Mouse (Mus musculus): ENCODE results near the gene Hist1h2bf.
"Not testable (repeated sequence)": the region's sequence is repeated elsewhere in the genome, so short reads cannot be mapped to it uniquely, and the experiment has no call there.

Gene Hist1h2bf

DNA sequence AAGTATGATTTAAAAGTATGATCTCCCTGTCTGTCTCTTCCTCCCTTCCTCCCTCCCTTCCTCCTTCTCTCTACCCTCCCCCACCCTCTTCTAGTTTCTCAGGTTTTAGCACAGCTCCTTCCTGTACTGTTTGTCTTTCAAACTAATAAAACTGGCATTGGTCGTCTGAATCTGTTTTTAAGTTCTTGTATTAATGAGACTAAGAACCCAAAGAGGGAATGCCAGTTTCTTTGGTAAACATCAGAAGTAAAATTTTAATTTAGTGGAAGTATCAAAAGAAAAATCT is 12.9 kb upstream of the Hist1h2bf start:
- DNase-seq (ENCODE audit: low spot score in 2 of 2) = no peak

DNA sequence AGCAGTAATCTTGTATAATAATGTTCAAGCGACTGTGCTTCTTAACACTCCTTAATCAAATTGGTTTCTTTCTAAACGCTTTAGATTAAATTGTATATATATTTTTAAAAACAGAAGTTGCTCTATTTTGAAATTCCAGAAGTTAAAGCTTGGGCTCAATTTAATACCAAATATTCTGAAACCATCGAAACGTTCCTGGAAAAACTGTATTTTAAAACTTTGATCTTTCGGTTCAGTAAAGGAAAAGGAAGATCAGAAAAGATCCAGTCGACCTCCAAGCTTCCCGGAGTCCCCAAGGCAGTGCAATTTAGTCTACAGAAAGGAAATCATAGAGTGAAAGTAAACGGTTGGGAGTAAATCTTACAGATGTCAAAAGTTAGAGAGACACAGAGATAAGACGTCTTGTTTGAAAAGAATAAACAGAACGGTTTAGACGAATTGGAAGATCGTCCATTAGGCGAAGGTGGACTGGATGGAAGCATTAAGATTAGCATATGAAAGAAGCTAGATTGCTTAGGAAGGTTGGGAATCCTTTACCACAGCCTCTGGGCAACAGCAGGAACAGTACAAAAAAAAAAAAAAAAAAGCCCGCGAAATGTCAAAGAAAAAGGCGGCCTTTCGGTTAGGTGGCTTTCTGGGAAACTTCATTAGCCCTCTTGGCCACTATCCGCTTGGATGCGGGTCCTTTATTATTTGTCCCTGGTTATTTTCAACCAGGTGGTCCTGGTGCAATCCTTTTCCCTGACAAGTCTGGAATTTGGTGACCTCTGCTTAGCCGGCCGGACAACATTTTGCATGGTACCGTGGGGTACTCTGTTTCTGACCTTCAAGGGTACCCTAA is 12.3 kb upstream of the Hist1h2bf start:
- no peak for DNase-seq (ENCODE audit: low spot score in 2 of 2)

DNA sequence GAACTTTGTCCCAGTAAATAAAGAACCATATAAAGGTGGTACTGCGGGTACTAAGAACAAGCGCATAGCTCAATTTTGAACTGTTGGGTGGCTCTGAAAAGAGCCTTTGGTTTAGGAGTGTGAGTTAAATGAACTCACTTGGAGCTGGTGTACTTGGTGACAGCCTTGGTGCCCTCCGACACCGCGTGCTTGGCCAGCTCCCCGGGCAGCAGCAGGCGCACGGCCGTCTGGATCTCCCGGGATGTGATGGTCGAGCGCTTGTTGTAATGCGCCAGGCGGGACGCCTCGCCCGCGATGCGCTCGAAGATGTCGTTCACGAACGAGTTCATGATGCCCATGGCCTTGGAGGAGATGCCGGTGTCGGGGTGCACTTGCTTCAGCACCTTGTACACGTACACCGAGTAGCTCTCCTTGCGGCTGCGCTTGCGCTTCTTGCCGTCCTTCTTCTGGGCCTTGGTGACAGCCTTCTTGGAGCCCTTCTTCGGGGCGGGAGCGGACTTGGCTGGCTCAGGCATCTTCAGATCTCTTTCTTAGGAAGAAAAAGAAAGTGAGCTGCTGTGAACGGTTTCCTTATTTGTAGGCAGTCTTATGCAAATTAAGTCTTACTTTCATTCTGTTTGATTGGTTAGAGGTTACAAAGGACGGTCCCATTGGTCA is 11.6 kb upstream of the Hist1h2bf start:
- DNase-seq (ENCODE audit: low spot score in 2 of 2) = peak; percentile 80 to 84

DNA sequence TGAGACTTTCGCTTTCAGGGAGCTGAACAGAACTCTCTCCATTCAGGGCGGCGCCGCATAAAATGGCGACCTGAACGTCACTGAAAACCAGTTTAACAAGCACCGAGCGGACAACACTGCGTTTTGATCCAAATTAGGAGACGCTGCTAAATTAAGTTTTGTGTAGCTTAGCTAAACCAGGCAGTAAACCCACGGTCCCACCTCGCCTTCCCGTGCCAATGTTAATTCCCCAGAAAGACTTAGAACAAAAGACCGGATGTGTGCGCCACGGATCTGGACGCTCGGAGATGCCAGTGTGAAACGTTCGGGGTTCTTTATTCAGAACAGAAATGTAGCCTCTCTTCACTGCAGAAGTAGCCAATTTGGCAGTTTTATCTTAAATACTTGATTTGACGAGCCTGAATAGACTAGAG is 11.0 kb upstream of the Hist1h2bf start:
- DNase-seq (ENCODE audit: low spot score in 2 of 2) = peak; percentile 76 to 77

DNA sequence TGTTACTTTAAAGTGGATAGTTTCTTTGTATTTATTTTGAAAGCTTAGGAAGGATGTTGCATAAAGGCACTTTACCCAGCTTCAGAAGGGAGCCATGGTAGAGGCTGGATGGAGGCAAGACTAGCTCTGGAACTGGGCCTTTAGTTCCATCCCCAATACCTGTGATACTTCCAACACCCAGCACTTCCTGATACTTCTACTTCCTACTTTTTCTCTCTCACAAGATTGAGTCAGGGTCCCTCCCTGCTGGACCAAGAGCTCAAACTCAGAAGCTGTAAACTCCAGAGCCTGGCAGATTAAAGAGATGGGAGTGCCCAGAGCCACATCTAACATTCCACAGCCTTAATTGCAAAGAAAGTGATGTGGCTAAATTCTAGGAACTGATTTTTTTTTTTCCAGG is 10.3 kb upstream of the Hist1h2bf start:
- DNase-seq (ENCODE audit: low spot score in 2 of 2) = no peak

DNA sequence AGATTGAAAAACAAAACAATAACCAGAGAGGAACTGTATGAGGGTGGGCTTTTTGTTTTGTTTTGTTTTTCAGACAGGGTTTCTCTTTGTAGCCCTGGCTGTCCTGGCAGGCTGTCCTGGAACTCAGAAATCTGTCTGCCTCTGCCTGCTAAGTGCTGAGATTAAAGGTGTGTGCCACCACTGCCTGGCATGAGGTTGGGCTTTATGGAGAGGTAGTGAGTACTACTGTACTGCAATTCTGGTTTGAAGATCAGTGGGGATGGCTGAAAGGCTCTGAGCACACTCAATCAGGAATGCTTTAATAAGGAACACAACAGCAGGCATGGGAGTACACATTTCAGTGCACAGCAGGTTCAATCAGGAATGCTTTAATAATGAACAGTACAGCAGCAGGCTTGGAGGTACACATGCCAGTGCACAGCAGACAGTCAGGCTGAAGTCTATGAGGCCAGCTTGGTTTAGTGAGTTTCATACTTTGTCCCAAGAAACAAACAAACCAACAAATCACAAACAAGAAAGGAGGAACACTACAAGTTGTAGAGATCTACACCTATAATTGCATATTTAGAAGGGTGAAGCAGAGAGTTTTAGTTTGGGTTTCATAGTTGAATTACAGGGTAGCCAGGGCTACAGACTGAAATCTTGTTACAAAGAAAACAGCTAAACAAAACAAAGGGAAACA is 9.5 kb upstream of the Hist1h2bf start:
- no peak for DNase-seq (ENCODE audit: low spot score in 2 of 2)

DNA sequence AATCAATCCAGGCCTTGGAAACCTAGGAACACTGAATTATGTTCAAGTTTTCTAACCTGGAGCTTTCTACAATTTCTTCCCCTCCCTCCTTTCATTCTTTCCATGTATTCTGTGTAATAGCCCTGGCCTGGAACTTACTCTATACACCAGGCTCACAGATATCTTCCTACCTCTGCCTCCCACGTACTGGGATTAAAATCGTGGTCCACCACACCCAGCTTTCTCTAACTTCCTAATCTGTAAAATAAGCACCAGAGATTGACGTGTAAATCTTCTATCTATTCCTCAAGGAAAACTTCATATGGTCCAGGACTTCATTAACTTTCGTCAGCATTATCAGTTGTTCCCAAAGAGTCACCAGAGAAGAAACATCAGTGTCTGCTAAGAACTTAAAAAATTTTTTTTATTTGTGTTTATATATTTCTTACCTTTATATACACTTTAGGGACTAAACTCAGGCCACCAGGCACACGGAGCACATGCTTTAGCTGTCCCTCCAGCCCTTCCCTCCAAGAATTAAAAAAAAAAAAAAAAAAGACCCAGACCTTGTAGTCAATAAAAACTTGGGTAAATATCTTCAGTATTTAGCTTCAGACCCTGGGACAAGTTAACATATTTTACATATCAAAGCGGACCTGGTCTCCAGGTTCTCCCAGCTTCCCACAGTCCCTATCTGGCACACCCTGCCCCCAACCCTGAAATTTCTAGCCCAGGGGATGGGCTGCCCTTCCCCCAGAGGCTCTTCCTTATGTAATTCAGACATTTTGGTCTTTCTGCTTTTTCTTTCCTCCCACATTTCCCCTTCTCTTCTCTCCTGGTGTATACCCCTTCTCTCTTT is 8.4 kb upstream of the Hist1h2bf start:
- no peak for DNase-seq (ENCODE audit: low spot score in 2 of 2)

DNA sequence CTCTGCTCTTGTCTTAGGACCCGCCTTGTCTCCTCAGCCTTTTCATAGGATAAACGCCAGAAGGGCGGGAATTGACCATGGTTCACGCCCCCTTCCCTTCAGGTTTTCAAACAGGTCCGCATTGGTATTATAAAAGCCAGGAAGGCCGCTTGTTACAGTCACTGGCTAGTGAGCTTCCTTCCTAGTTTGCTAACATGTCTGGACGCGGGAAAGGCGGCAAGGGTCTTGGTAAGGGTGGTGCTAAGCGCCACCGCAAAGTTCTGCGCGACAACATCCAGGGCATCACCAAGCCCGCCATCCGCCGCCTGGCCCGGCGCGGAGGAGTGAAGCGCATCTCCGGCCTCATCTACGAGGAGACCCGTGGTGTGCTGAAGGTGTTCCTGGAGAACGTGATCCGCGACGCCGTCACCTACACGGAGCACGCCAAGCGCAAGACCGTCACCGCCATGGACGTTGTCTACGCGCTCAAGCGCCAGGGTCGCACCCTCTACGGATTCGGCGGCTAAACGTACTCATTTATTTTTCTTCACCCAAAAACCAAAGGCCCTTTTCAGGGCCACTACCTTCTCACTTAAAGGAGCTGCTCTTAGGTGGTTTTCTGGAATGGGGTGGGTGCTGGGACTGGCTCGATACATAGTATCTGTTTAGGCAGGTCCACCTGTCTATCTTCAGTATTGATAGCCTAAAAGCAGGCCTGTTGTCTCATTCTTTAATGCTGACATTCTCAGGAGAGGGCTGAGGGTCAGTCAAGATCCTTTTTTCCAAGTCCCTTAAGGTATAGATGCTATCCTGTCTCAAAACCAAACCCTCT is 7.6 kb upstream of the Hist1h2bf start, which contains the start of gene Hist1h4d:
Gene Hist1h4d, plus strand, starts transcription at position 191 of the 811 bp plus-strand sequence.
- peak; percentile 98 to 99 for DNase-seq (ENCODE audit: low spot score in 2 of 2)

DNA sequence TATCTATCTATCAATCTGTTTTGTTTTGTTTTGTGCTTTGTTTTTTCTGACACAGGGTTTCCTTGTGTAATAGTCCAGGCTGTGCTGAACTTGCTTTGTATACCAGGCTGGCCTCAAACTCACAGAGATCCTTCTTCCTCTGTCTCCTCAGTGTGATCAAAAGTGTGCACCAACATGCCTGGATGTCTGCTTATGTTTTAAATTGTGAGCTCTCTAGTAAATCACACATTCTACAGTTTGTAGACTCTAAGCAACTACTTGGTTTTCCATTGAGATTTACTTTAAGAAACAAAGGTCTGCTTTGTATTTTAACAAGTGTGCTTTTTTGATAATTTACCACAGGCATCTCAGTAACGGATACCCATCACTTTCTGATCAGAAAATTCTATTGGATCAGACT is 3.8 kb upstream of the Hist1h2bf start:
- no peak for DNase-seq (ENCODE audit: low spot score in 2 of 2)

DNA sequence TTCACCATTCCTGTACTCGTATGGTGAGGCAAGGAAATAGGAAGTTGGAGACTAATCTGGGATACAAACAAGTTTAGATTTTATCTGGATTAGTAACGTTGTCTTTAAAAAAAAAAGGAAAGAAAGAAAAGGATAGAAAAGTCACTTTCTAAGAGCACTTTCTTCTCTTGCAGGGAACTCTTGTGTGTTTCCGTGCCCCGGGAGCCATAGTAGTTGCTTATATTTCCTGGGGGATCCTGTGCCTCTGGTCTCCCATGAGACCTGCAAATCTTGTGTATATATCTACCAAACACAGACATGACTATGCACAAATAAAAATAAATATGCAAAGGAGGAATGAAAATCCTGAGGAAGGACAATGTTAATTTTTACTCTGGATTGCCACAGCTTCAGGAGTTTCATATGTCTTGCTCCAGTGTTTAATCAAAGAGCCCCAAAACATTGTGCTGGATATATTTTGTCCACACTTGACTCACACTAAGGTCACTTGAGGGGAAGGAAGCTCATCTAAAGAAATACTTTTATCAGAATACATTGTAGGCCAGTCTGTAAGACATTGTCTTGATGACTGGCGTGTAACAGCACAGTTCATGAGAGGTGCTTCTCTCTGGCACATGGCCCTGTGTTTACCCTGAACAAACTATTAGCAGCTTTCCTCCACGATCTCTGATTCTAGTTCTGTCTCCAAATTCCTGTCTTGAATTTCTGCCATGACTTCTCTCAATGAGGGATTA is 3.1 kb upstream of the Hist1h2bf start:
- DNase-seq (ENCODE audit: low spot score in 2 of 2) = no peak

DNA sequence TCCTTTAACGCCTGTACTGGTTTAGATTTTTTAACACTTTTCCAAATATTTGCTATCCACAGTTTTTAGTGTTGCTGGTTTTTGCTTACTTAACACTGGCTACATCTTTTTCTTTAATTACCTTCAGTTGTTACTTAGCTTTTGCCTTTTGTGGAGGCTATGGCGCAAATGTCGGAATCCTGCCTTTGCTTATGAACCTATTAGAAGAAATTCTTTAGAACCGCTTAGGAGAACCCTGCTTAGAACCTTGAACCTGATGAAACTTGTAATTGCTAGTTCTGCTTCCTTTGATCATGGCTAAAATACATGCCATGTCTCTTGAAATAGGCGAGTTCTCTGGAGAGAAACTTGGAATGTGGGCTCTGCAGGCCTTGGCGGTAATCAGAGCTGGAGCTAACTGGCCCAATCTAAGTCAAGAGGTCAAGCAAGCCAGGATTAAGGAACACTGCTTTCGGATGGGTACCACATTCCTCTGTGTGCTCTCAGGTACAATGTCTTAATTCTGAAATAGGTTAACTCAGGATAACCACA is 2.4 kb upstream of the Hist1h2bf start:
- no peak for DNase-seq (ENCODE audit: low spot score in 2 of 2)

DNA sequence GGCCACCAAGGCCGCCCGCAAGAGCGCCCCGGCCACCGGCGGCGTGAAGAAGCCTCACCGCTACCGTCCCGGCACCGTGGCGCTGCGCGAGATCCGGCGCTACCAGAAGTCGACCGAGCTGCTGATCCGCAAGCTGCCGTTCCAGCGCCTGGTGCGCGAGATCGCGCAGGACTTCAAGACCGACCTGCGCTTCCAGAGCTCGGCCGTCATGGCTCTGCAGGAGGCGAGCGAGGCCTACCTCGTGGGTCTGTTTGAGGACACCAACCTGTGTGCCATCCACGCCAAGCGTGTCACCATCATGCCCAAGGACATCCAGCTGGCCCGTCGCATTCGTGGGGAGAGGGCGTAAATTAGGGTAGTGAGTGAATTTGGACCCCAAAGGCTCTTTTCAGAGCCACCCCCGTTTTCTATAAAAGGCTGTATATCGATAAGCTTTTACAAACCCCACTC is 1.9 kb upstream of the Hist1h2bf start:
- not testable (repeated sequence) for DNase-seq (ENCODE audit: low spot score in 2 of 2)

DNA sequence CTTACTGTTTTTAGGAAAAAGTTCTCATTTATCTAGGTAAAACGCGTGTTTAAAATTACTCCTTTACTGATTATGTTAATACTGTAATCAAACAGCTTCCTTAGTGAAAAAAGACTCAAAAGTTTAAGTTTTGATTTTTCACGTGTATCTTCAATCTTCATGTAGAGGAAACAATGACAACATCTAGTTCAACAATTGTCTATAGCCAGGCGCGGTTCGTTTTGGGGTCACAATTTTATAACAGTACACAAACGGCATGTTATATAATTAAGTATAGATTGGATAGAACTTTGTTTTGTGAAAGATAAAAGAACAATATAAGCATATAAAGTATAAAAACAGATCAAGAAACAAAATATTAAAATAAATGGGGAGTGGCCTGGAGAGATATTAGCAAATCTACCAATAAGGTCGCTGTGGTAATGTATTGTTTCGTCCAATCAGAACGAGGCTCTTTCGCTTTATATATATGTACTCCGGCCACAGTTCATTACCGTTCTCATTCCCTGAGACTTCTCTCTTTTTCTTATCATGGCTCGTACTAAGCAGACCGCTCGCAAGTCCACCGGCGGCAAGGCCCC is 1.4 kb upstream of the Hist1h2bf start, which contains the start of gene Hist1h3d:
Gene Hist1h3d, plus strand, starts transcription at position 493 of the 581 bp plus-strand sequence.
- DNase-seq (ENCODE audit: low spot score in 2 of 2) = peak; percentile 38 to 80

DNA sequence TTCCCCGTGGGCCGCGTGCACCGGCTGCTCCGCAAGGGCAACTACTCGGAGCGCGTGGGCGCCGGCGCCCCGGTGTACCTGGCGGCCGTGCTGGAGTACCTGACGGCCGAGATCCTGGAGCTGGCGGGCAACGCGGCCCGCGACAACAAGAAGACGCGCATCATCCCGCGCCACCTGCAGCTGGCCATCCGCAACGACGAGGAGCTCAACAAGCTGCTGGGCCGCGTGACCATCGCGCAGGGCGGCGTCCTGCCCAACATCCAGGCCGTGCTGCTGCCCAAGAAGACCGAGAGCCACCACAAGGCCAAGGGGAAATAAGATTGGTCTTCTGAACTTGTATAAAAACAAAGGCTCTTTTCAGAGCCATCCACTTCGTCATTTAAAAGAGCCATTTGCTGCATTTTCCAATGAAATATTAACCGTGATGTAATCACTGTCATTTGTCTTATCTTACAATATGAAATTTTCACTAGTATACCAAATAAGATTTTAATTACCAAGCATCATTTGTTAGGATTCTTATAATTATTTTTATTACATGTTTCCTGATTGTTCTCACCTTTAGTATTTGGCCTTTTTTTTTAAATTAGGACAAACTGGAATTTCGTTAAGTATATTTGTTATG is 662 bp upstream of the Hist1h2bf start:
- not testable (repeated sequence) for DNase-seq (ENCODE audit: low spot score in 2 of 2)

DNA sequence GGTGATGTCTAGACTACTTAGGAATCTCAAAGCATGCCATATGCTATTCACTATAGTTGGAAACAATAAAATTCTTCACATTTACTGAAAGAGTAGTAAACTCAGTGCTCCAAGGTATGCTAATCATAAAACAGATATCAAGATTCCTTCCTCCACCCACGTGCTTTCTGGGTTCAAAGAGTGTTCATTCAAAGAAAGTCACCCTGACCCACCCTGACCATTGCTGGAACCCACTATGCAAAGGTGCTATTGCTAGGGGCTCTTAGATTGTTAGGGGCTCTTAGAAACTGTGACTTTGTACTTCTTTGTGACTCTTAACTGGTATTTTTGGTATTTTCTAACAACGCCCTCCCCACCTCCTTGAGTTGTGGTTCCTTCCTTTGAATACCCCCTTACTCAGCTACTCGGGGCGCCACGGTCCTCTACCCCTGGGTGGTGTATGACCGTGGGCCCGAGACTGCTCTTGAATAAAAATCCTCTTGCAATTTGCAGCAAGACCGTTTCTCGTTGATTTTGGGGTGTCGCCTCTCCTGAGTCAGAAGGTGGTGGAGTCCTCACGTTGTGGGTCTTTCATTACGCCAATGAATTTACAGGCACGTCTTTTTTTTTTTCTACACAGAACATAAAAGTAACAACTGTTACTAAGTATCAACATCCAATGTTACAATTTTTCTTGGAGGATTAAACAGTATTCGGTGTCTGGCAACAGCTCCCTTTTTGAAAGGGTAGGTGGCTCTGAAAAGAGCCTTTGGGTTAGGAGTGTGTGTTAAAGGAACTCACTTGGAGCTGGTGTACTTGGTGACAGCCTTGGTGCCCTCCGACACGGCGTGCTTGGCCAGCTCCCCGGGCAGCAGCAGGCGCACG is 730 bp downstream of the Hist1h2bf start:
- not testable (repeated sequence) for DNase-seq (ENCODE audit: low spot score in 2 of 2)

DNA sequence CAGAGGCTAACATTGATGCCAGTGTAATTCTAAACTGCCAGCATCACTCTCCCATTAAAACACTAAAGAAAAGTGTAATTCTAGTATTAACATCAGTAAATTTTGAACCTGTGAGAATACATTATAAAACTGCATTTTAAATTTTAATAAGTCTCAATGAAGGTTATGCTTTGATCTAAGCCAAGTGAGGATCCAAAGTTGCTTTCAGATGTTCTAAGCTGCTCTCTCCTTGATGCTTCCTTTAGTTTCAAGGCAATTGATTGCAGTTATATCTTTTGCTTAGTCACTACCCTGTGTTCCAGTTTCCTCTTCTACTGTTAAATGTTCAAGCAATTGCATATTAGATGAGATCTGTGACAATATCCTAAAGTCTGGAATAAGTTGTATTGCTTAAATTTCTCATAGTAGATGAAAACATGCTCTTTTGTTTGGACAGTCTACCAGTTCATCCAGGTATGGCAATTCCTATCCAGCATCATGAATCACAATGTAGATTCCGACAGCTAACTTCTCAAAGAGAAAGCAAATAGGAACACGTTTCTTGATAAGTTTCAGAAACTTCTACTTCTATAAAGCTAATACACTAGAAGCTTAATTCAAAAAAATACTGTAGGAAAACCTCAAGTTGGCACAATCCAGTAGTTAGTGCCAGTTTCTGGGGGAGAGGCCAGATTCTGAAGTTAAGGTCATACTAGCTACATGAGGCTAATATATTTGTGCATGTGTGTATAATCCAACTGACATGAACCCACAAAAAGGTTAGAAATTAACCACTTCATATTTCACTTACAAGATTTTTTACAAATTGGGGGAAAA is 1.6 kb downstream of the Hist1h2bf start:
- DNase-seq (ENCODE audit: low spot score in 2 of 2) = no peak
